Mouse (Mus musculus) thymus, postnatal 25 days (tissue): Measurements from ENCODE around the gene Gm20388.
"Not testable (repeated sequence)": the region's sequence is repeated elsewhere in the genome, so short reads cannot be mapped to it uniquely, and the experiment has no call there.

Experiments used
- DNase-seq: peaks from one replicate; pipeline ENCODE4 v3.0.0; 2022

Gene Gm20388

GRCm38 (mm10) chr8:123419711-123420110 is 3509.1 kb downstream of the Gm20388 start:
- DNase-seq: no peak

GRCm38 (mm10) chr8:123420525-123421281 is 3510.1 kb downstream of the Gm20388 start:
- no peak for DNase-seq

- DNase-seq: no peak
Observed at GRCm38 (mm10) chr8:123421325-123421724, 3510.7 kb downstream of the Gm20388 start.

GRCm38 (mm10) chr8:123422056-123422780 is 3511.6 kb downstream of the Gm20388 start:
- peak; percentile 73 for DNase-seq

- no peak for DNase-seq
Observed at GRCm38 (mm10) chr8:123422781-123423159, 3512.1 kb downstream of the Gm20388 start.

GRCm38 (mm10) chr8:123423441-123423840 is 3512.8 kb downstream of the Gm20388 start, which contains the start of gene Def8:
TSS of gene Def8 (plus strand) at chr8:123423527.
- DNase-seq: no peak

GRCm38 (mm10) chr8:123426511-123427509 is 3516.2 kb downstream of the Gm20388 start:
- DNase-seq: no peak

- no peak for DNase-seq
Observed at GRCm38 (mm10) chr8:123427639-123428275, 3517.1 kb downstream of the Gm20388 start.

- no peak for DNase-seq
Observed at GRCm38 (mm10) chr8:123428343-123428893, 3517.8 kb downstream of the Gm20388 start.

GRCm38 (mm10) chr8:123428939-123429721 is 3518.5 kb downstream of the Gm20388 start:
- DNase-seq: no peak

- not testable (repeated sequence) for DNase-seq
Observed at GRCm38 (mm10) chr8:123429722-123430013, 3519.0 kb downstream of the Gm20388 start.

- not testable (repeated sequence) for DNase-seq
Observed at GRCm38 (mm10) chr8:123430936-123431335, 3520.3 kb downstream of the Gm20388 start.

- no peak for DNase-seq
Observed at GRCm38 (mm10) chr8:123431616-123432365, 3521.2 kb downstream of the Gm20388 start.

- no peak for DNase-seq
Observed at GRCm38 (mm10) chr8:123432381-123432780, 3521.7 kb downstream of the Gm20388 start.

- not testable (repeated sequence) for DNase-seq
Observed at GRCm38 (mm10) chr8:123433241-123433974, 3522.8 kb downstream of the Gm20388 start.

- no peak for DNase-seq
Observed at GRCm38 (mm10) chr8:123441788-123442187, 3531.1 kb downstream of the Gm20388 start.

GRCm38 (mm10) chr8:123442351-123442750 is 3531.7 kb downstream of the Gm20388 start:
- DNase-seq: no peak

GRCm38 (mm10) chr8:123442871-123443575 is 3532.4 kb downstream of the Gm20388 start:
- DNase-seq: peak; percentile 94

- no peak for DNase-seq
Observed at GRCm38 (mm10) chr8:123443576-123443921, 3532.9 kb downstream of the Gm20388 start.
